Mouse (Mus musculus) hindbrain, postnatal 0 days (tissue): Measurements from ENCODE around the gene Ppp4r3b. TPM values are rescaled to one million over a fixed set of nuclear protein-coding genes. Genes with fewer than 3 reads are reported as not detected.

ENCODE experiments used
- ATAC-seq: fragments of 200-750 bp; cut with Nextera tagmentation; 2 replicates; pipeline ENCODE4 v1.8.0; 2017; ENCODE audit warnings: mild to moderate bottlenecking, moderate TSS enrichment, moderate library complexity
- DNase-seq: peaks from one replicate; pipeline ENCODE4 v3.0.0-alpha.2; 2015; ENCODE audit warnings: low spot score
- H3K27ac ChIP-seq: fragments of 300-500 bp; sonication (generic); 2 replicates; pipeline ENCODE4 v1.5.1; 2014; ENCODE audit warnings: mild to moderate bottlenecking
- H3K27me3 ChIP-seq: fragments of 300-500 bp; sonication (generic); 2 replicates; pipeline ENCODE4 v1.6.1; 2014; ENCODE audit warnings: low read length, mixed read lengths; ENCODE audit not compliant: insufficient read depth
- H3K36me3 ChIP-seq: fragments of 300-500 bp; sonication (generic); 2 replicates; pipeline ENCODE4 v1.6.1; 2014; ENCODE audit warnings: low read length, mixed read lengths; ENCODE audit not compliant: insufficient read depth
- H3K4me1 ChIP-seq: fragments of 300-500 bp; sonication (generic); 2 replicates; pipeline ENCODE4 v1.6.1; 2014; ENCODE audit warnings: antibody characterized with exemption, low read length, mixed read lengths; ENCODE audit not compliant: insufficient read depth
- H3K4me2 ChIP-seq: fragments of 300-500 bp; sonication (generic); 2 replicates; pipeline ENCODE4 v1.6.1; 2014; ENCODE audit warnings: low read depth, mild to moderate bottlenecking, low read length, moderate library complexity, mixed read lengths
- H3K4me3 ChIP-seq: fragments of 300-500 bp; sonication (generic); 2 replicates; pipeline ENCODE4 v1.5.1; 2014; ENCODE audit warnings: low read length
- H3K9ac ChIP-seq: fragments of 300-500 bp; sonication (generic); replicated peaks from 2 replicates; pipeline ENCODE4 v1.6.1; 2014; ENCODE audit warnings: mild to moderate bottlenecking, low read length, moderate library complexity, mixed read lengths
- H3K9me3 ChIP-seq: fragments of 300-500 bp; sonication (generic); 2 replicates; pipeline ENCODE4 v1.6.1; 2016; ENCODE audit warnings: low read length, mixed read lengths
- CTCF ChIP-seq: IDR thresholded peaks from 2 replicates; pipeline ENCODE4 v1.5.1; 2016; ENCODE audit warnings: antibody characterized with exemption, control low read depth, low read depth
- WGBS: fragments of 180-500 bp; shearing (Covaris S2); extraction: QIAGEN DNeasy Blood & Tissue Kit; methylation state at CpG from one replicate; pipeline ENCODE4 v1.1.7; 2014; 5-methylcytosine and 5-hydroxymethylcytosine counted together
- polyA plus RNA-seq: library from polyadenylated mRNA; unstranded; fragments of >200 nt; fragmentation: Nextera tagmentation; extraction: Ambion mirVana; gene quantifications from 2 replicates; pipeline ENCODE4 v1.2.1, GENCODE M21; 2015
- total RNA-seq: library from RNA; depleted of rRNA; stranded (reverse); fragments of >200 nt; gene quantifications from 2 replicates; pipeline ENCODE4 v1.2.3, GENCODE M21; 2014; rRNA removed

The Ppp4r3b gene
- total and polyA plus RNA-seq, 2 experiments from 2014 or later, result 31.2 to 53.9 TPM

DNA sequence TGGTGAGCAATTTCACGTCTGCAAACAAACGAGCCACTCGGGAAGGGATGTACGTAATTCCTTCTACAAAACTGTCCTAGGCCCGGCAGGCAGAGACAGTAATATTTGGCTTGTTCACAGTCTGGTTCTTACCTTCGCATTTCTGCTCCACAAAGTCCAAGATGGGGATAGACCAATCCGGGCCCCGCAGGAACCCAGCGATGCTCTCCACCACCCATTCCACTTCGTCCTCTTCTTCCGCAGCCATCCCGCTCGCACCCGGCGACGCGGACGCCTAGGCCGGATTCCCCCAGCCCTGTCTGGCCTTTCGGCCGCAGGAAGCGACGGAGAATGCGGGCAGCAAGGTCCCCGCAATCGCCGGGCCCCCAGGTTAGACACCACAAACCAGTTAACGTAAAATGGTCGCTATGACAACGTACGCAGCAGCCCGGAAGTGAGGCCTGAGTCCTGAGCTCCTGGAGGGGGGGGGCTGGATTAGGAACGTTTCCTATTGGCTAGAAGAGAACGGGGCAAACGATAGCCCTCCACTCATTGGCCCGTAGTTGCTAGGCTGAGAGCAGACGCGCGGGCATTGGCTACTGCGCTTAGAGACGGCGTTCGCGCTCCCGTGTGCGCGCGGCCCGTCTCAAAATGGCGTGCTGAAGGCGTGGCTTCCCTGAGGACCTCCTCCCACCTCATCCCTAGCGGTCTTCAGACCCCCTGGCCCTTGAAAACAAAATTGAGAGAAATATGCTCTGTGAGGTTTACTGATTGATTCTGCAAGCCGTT, 74.4 kb downstream of the Ppp4r3b start, which contains the start of gene Cfap36:
Gene Cfap36, minus strand, starts transcription at position 527 of the 768 bp plus-strand sequence.
- Histone ChIP-seq H3K36me3 (no peaks in the 10 kb centered on the region; the same call in 1 of the 2 replicates), H3K27ac (peak within 1 kb of the TSS; percentile 90), H3K9ac (peak within 1 kb of the TSS; percentile 67), H3K4me2 (peak within 1 kb of the TSS; percentile 64), H3K27me3 (no peaks in the 10 kb centered on the region), H3K4me3 (peak within 1 kb of the TSS; percentile 87), H3K9me3 (no peaks in the 10 kb centered on the region), H3K4me1 (peaks cover 12% of the 10 kb centered on the region)
- DNase-seq, result peak; percentile 99
- WGBS, result under 1% methylated on average over 53 of the region's 53 CpGs
- TF ChIP-seq CTCF, result no peak
- peak; percentile 100 for ATAC-seq

DNA sequence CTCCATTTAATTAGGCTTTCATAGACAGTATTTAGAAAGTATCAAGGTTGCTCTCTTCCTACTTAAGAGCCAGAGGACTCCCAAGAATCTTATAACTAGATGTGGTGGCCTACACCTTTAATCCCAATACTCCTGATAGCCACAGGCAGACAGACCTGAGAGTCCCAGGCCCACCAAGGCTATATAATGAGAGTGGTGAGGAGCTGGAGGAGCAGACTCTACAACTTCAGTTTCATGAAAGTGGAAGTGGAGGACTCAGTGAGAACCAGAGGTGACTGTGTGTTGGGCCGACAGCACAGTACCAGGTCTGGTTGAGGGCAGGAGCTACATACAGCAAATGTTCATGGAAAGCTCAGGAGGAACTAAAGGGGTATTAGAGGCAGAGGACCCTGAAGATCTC, 75.0 kb downstream of the Ppp4r3b start:
- no peak for ATAC-seq
- no peak overlapping the region for H3K9ac ChIP-seq
- no peaks in the 10 kb centered on the region for H3K9me3 ChIP-seq
- H3K27me3 ChIP-seq, result no peaks in the 10 kb centered on the region
- WGBS, result 100% methylated on average over 1 of the region's 1 CpGs
- no peak for TF ChIP-seq CTCF
- peak overlapping the region; percentile 87 for H3K4me3 ChIP-seq
- peak overlapping the region; percentile 65 for H3K27ac ChIP-seq
- H3K4me1 ChIP-seq, result peaks cover 12% of the 10 kb centered on the region
- DNase-seq, result no peak
- no peaks in the 10 kb centered on the region; the same call in 1 of the 2 replicates for H3K36me3 ChIP-seq
- peak overlapping the region; percentile 50 for H3K4me2 ChIP-seq

DNA sequence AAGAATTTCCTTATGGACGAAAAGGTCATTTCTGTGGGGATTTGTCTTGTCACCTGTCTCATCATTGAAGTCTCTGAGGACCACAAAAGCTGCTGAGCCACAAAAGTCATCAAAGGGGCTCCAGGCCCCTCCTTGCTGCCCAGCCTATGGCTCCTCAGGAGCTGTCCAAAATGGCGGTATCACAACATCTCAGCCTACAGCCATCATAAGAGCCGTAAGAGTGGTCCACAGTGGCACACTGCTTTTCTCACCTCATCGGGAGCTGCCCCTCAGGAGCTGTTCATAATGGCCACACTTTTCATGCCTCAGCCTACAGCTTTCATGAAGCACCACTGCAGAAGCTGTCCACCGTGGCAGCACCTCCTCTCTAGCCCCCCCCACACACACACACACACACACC, 75.7 kb downstream of the Ppp4r3b start:
- 95% methylated on average over 5 of the region's 5 CpGs for WGBS
- TF ChIP-seq CTCF, result no peak

DNA sequence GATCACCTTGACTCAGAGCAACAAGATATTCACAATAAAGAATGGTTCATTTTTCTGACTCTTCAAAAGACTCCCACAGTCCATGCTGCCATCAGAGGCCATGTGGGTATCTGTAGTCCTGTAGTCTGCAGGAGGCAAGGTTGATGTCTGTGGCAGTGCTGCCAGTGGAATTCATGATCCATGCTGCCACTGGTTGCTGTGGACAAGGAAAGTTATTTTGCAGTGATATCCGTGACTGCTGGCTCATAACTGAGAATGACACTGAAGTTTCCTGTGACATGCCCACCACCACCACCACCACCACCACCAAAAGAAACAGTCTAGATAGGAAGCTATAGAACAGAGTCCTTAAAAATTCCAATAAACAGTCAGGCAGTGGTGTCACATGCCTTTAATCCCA, 82.0 kb downstream of the Ppp4r3b start:
- Histone ChIP-seq H3K36me3 (no peaks in the 10 kb centered on the region), H3K9ac (no peak overlapping the region), H3K4me1 (no peaks in the 10 kb centered on the region), H3K27me3 (no peaks in the 10 kb centered on the region), H3K4me2 (no peak overlapping the region), H3K4me3 (no peak overlapping the region), H3K9me3 (no peaks in the 10 kb centered on the region), H3K27ac (no peak overlapping the region)
- DNase-seq (no peak), ATAC-seq (no peak)
- TF ChIP-seq CTCF, result no peak
- 75% methylated on average over 1 of the region's 1 CpGs for WGBS

More for the DNA sequence above, 75.7 kb downstream of the Ppp4r3b start:
- Histone ChIP-seq H3K27me3 (no peaks in the 10 kb centered on the region), H3K36me3 (no peaks in the 10 kb centered on the region), H3K4me2 (no peak overlapping the region), H3K9ac (no peak overlapping the region), H3K27ac (no peak overlapping the region), H3K4me1 (peaks cover 12% of the 10 kb centered on the region), H3K9me3 (no peaks in the 10 kb centered on the region), H3K4me3 (no peak overlapping the region)
- no peak for ATAC-seq
- DNase-seq, result no peak

- WGBS, result 33% methylated on average over 3 of the region's 3 CpGs
- no peaks in the 10 kb centered on the region for H3K27me3 ChIP-seq
- H3K4me3 ChIP-seq, result no peak overlapping the region
- H3K36me3 ChIP-seq, result no peaks in the 10 kb centered on the region
- H3K4me1 ChIP-seq, result no peaks in the 10 kb centered on the region
- H3K9ac ChIP-seq, result no peak overlapping the region
- no peak overlapping the region for H3K4me2 ChIP-seq
- H3K9me3 ChIP-seq, result no peaks in the 10 kb centered on the region
- TF ChIP-seq CTCF, result peak; percentile 84
- peak; percentile 83 for DNase-seq
- no peak overlapping the region for H3K27ac ChIP-seq
- peak; percentile 68 for ATAC-seq
Measured at GRCm38 (mm10) chr11:29267824-29268223, 95.1 kb downstream of the Ppp4r3b start.

Other genes with a start within 250 kb of the Ppp4r3b start
- gene Pnpt1, start 42.1 kb upstream of the Ppp4r3b start, total RNA-seq, result 40.4 and 42.8 TPM in 2 replicates
- 20.9 and 23.0 TPM in 2 replicates for gene Pnpt1, start 42.1 kb upstream of the Ppp4r3b start, polyA plus RNA-seq
- 28.0 and 40.1 TPM in 2 replicates for gene Cfap36, start 74.5 kb downstream of the Ppp4r3b start, total RNA-seq
- gene Cfap36, start 74.5 kb downstream of the Ppp4r3b start, polyA plus RNA-seq, result 154 and 164 TPM in 2 replicates
- gene Ccdc88a, start 200.8 kb downstream of the Ppp4r3b start, total RNA-seq, result 59.0 and 63.2 TPM in 2 replicates
- 82.6 and 86.3 TPM in 2 replicates for gene Ccdc88a, start 200.8 kb downstream of the Ppp4r3b start, polyA plus RNA-seq